Mouse (Mus musculus) urinary bladder, postnatal 36 days (tissue): ENCODE data around the gene Izumo1.
A peak's percentile ranks its signal among the peaks of the same experiment; 100 is the strongest.

Source experiments
- DNase-seq, 2 experiments: peaks; one replicate each; pipeline ENCODE4 v3.0.0; 2022; ENCODE audit warnings: low spot score in 2 of 2, mixed read lengths in 1 of 2

The Izumo1 gene

GRCm38 (mm10) chr7:45621443-45621842 lies at the start of gene Izumo1:
Izumo1 (plus strand) TSS chr7:45621811.
- no peak for DNase-seq

GRCm38 (mm10) chr7:45571966-45572365 lies 49.6 kb upstream of the Izumo1 start:
- DNase-seq = no peak

GRCm38 (mm10) chr7:45573954-45574353 lies 47.7 kb upstream of the Izumo1 start:
- DNase-seq = peak in 1 of 2 experiments; percentile 26

- DNase-seq = no peak
Measured at GRCm38 (mm10) chr7:45574472-45575379, 46.9 kb upstream of the Izumo1 start.

- no peak for DNase-seq
Measured at GRCm38 (mm10) chr7:45585923-45586322, 35.7 kb upstream of the Izumo1 start.

GRCm38 (mm10) chr7:45587631-45588592 lies 33.7 kb upstream of the Izumo1 start:
- no peak for DNase-seq

GRCm38 (mm10) chr7:45589173-45589572 lies 32.4 kb upstream of the Izumo1 start:
- DNase-seq = peak; percentile 86 to 94

GRCm38 (mm10) chr7:45589898-45590297 lies 31.7 kb upstream of the Izumo1 start:
- DNase-seq = no peak

GRCm38 (mm10) chr7:45590874-45591273 lies 30.7 kb upstream of the Izumo1 start:
- DNase-seq = no peak

- no peak for DNase-seq
Measured at GRCm38 (mm10) chr7:45591880-45592279, 29.7 kb upstream of the Izumo1 start.

GRCm38 (mm10) chr7:45593118-45593815 lies 28.3 kb upstream of the Izumo1 start:
- DNase-seq = peak; percentile 51 to 72

GRCm38 (mm10) chr7:45595176-45595575 lies 26.4 kb upstream of the Izumo1 start:
- no peak for DNase-seq

GRCm38 (mm10) chr7:45596107-45596506 lies 25.5 kb upstream of the Izumo1 start:
- DNase-seq = no peak

- no peak for DNase-seq
Measured at GRCm38 (mm10) chr7:45597013-45597412, 24.6 kb upstream of the Izumo1 start.

- DNase-seq = no peak
Measured at GRCm38 (mm10) chr7:45597527-45597926, 24.1 kb upstream of the Izumo1 start.

- no peak for DNase-seq
Measured at GRCm38 (mm10) chr7:45598960-45599879, 22.4 kb upstream of the Izumo1 start.

- no peak for DNase-seq
Measured at GRCm38 (mm10) chr7:45605704-45606289, 15.8 kb upstream of the Izumo1 start.

- DNase-seq = no peak
Measured at GRCm38 (mm10) chr7:45609511-45609910, 12.1 kb upstream of the Izumo1 start.

GRCm38 (mm10) chr7:45616277-45616676 lies 5.3 kb upstream of the Izumo1 start:
- no peak for DNase-seq

GRCm38 (mm10) chr7:45617042-45617695 lies 4.4 kb upstream of the Izumo1 start, which contains the start of gene Fut1:
Fut1 (plus strand) TSS chr7:45617289.
- no peak for DNase-seq
